Mouse (Mus musculus): ENCODE results near the gene 3110040M04Rik.

3110040M04Rik gene

GRCm38 (mm10) chr1:151236141-151236930 lies 32.4 kb downstream of the 3110040M04Rik start:
- peak; percentile 36 for DNase-seq

GRCm38 (mm10) chr1:151237780-151238179 lies 33.9 kb downstream of the 3110040M04Rik start:
- DNase-seq = no peak

- no peak for DNase-seq
Measured at GRCm38 (mm10) chr1:151243332-151243731, 39.4 kb downstream of the 3110040M04Rik start.

- DNase-seq = no peak
Measured at GRCm38 (mm10) chr1:151244013-151244412, 40.1 kb downstream of the 3110040M04Rik start.

GRCm38 (mm10) chr1:151244761-151245160 lies 40.8 kb downstream of the 3110040M04Rik start:
- DNase-seq = no peak

- DNase-seq = no peak
Measured at GRCm38 (mm10) chr1:151245165-151245564, 41.2 kb downstream of the 3110040M04Rik start.

- no peak for DNase-seq
Measured at GRCm38 (mm10) chr1:151245846-151246245, 41.9 kb downstream of the 3110040M04Rik start.

- DNase-seq = no peak
Measured at GRCm38 (mm10) chr1:151250109-151250508, 46.2 kb downstream of the 3110040M04Rik start.

- DNase-seq = peak; percentile 48
Measured at GRCm38 (mm10) chr1:151250529-151251193, 46.7 kb downstream of the 3110040M04Rik start.

GRCm38 (mm10) chr1:151251194-151252010 lies 47.5 kb downstream of the 3110040M04Rik start:
- DNase-seq = no peak

Measured in right cerebral cortex, postnatal 25 days (tissue).